Mouse (Mus musculus): ENCODE measurements around the gene Wap. TPM values are rescaled to one million over a fixed set of nuclear protein-coding genes. Genes with fewer than 3 reads are reported as not detected.
"Not testable (repeated sequence)": the region's sequence is repeated elsewhere in the genome, so short reads cannot be mapped to it uniquely, and the experiment has no call there.

Wap gene
- polyA plus RNA-seq, 1 experiment from 2014 or later = not detected

DNA sequence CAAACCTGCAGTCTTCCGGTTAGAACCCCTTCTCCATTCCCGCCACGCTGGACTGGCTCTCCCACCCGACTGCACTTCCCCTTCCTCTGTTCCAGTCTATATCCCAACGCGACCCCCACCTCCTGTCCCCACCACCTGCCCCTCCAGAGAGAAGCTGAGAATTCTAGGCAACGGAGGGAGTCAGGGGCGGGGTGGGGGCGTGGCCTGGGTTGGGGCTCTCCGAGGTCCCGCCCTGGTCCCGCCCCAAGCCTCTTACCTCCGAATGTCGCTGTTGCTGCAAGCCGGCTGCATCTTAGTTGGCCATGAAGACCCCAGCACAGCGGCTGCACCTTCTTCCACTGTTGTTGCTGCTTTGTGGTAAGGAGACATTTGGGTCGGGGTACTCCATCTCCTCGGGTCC lies 19.8 kb upstream of the Wap start, which contains the start of gene Ramp3:
Gene Ramp3 (plus strand): TSS at position 251 of the 400 bp plus-strand sequence.
- peak within 1 kb of the TSS; percentile 61; the same call in 1 of the 2 replicates for H3K27ac ChIP-seq (replicated peaks)
- H3K36me3 ChIP-seq (replicated peaks) = no peaks in the 10 kb centered on the region
- H3K27me3 ChIP-seq (replicated peaks; ENCODE audit: low read depth, poor library complexity, severe bottlenecking) = peaks cover 20% of the 10 kb centered on the region
- peak within 1 kb of the TSS; percentile 61 for H3K4me3 ChIP-seq
- H3K4me1 ChIP-seq = peaks cover 26% of the 10 kb centered on the region
- H3K9me3 ChIP-seq = no peaks in the 10 kb centered on the region
- under 1% methylated on average over 18 of the region's 18 CpGs for WGBS
- DNase-seq (ENCODE audit: low spot score) = peak; percentile 85

DNA sequence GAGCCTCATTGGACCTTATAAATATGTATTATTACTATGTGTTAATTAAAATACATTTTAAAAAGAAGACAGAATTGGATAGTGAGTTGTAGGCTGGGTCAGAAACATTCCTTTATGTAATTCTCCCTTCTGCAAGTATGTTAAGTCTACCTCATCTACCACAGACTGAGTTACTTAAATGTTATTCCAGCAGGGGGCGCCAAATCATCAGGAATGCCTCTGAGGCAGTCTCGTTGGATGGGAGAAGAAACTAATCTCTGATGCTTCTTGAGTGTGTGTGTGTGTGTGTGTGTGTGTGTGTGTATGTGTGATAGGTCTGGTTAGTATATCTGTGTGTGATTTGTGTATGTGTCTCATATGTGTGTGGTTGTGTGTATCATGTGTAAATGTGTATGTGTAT lies 16.5 kb upstream of the Wap start:
- Histone ChIP-seq H3K36me3 (replicated peaks) (no peaks in the 10 kb centered on the region), H3K4me1 (peaks cover 23% of the 10 kb centered on the region), H3K27ac (replicated peaks) (no peak overlapping the region), H3K9me3 (no peaks in the 10 kb centered on the region), H3K4me3 (no peak overlapping the region), H3K27me3 (replicated peaks; ENCODE audit: low read depth, poor library complexity, severe bottlenecking) (peaks cover 18% of the 10 kb centered on the region)
- WGBS = 5% methylated on average over 2 of the region's 2 CpGs
- peak; percentile 83 for DNase-seq (ENCODE audit: low spot score)

DNA sequence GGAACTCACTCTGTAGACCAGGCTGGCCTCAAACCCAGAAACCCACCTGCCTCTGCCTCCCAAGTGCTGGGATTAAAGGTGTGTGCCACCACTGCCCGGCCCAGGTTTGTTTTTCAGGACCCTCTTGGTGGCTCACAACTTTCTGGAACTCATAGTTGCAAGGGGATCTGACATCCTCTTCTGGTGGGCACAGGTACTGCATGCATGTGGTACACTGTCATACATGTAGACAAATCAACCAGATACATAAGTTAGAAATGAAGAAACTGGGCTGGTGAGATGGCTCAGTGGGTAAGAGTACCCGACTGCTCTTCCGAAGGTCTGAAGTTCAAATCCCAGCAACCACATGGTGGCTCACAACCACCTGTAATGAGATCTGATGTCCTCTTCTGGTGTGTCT lies 14.5 kb upstream of the Wap start:
- H3K27me3 ChIP-seq (replicated peaks; ENCODE audit: low read depth, poor library complexity, severe bottlenecking); H3K4me3 ChIP-seq; H3K27ac ChIP-seq (replicated peaks); H3K4me1 ChIP-seq; DNase-seq (ENCODE audit: low spot score); H3K36me3 ChIP-seq (replicated peaks); H3K9me3 ChIP-seq: not testable (repeated sequence)
- WGBS = 78% methylated on average over 3 of the region's 3 CpGs

DNA sequence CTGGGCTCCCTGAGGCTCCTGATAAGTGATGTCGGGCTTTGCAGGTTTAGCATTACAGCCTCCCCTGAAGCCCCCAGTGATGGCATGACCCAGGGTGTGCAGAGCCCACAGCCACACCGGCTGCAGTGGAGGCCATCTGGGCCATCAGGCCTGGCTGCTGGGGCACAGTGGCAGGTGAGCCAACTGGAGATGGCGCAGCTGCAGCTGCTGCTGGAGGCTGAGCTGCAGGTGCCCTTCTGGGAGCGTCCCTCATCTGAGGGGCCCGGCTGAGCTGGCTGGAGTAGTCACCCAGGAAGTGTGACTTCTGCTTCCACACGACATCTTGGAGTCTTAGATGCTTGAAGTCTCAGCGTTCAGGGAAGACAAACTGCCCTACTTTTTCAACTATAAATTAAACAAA lies 12.1 kb upstream of the Wap start:
- no peak overlapping the region for H3K4me3 ChIP-seq
- H3K27ac ChIP-seq (replicated peaks) = no peak overlapping the region
- no peaks in the 10 kb centered on the region for H3K9me3 ChIP-seq
- H3K36me3 ChIP-seq (replicated peaks) = no peaks in the 10 kb centered on the region
- H3K27me3 ChIP-seq (replicated peaks; ENCODE audit: low read depth, poor library complexity, severe bottlenecking) = no peaks in the 10 kb centered on the region
- DNase-seq (ENCODE audit: low spot score) = no peak
- H3K4me1 ChIP-seq = no peaks in the 10 kb centered on the region
- WGBS = 66% methylated on average over 7 of the region's 7 CpGs

DNA sequence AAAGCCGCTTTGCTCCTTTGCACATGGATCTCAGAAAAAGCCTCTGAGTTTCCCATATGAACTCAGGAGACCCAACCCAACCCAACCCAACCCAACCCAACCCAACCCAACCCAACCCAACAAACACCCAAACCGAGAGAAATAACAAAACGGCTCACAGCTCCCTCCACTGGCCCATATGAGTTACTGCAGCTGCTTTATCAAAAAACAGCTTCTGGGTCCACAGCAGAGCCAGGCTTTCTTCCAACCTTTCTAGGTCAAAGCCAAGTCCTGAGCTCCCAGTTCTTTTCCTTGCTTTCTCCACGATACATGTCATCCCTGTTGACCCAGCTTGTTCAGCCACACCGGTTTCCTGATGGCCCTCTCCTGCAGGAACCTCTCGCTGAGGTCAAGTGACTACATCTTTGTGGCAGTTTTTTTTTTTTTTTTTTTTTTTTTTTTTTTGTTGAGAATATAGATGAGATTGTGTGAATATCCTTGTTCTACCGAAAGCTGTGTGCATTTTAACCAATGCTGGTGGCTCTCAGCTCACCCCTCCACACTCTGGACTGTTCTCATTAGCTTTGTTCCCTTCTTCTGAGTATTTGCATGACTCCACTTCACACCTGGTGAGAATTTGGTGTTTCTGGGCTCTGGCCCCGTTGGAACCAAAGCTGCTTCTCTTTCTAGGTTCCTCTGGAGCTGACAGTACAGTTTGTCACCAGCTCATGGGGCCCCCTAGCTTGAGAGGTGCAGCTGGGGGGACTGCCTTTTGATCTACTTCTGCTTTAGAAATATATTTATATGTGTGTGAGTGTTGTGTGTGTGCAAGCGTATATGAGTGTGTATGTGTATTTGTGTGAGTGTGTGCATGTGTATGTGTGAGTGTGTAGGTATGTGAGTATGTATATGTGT lies 9.6 kb upstream of the Wap start:
- Histone ChIP-seq H3K36me3 (replicated peaks) (no peaks in the 10 kb centered on the region), H3K4me1 (no peaks in the 10 kb centered on the region), H3K27ac (replicated peaks) (no peak overlapping the region), H3K9me3 (no peaks in the 10 kb centered on the region), H3K27me3 (replicated peaks; ENCODE audit: low read depth, poor library complexity, severe bottlenecking) (no peaks in the 10 kb centered on the region), H3K4me3 (no peak overlapping the region)
- DNase-seq (ENCODE audit: low spot score) = no peak
- WGBS = 60% methylated on average over 9 of the region's 9 CpGs

DNA sequence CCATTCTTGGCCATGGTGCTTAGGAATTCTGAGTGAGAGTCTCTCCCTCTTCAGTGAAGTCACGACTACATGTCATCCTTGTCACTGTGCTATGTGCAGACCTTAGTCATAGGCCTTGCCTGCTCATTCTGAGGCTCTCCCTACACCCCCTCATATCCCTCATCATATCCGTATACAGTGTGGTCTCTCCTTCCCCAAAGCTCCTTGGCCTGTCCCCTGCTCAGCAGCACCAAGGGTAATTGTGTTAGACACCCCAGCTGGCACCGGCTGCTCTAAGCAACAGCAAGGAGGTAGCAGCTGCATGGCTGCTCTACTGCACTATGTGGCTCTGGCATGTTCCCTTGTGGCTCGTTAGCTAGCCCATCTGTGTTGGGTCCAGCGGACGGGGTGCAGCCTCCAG lies 6.1 kb upstream of the Wap start:
- Histone ChIP-seq H3K4me1 (no peaks in the 10 kb centered on the region), H3K27me3 (replicated peaks; ENCODE audit: low read depth, poor library complexity, severe bottlenecking) (no peaks in the 10 kb centered on the region), H3K4me3 (no peak overlapping the region), H3K36me3 (replicated peaks) (no peaks in the 10 kb centered on the region), H3K27ac (replicated peaks) (no peak overlapping the region), H3K9me3 (no peaks in the 10 kb centered on the region)
- no peak for DNase-seq (ENCODE audit: low spot score)
- WGBS = 84% methylated on average over 6 of the region's 6 CpGs

DNA sequence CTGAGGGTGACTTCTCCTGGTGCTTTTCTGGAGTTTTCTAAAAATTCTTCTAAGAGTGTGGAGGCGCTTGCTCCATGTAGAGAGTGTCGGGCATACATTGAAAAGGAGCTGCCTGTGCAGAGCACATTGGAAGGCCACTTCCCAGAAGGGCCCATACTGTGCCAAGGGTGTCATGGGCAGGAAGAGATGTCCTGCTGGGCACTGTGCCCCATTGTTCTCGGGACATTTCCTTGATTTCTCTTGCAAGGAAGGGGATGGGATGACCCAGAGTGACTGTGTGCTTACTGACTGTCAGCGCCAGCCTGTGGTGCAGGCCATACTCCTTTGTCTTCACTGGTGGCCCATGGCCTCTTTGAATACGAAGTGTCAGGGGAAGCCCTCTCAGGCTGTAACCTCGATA lies 635 bp upstream of the Wap start:
- H3K4me1 ChIP-seq = no peaks in the 10 kb centered on the region
- H3K27me3 ChIP-seq (replicated peaks; ENCODE audit: low read depth, poor library complexity, severe bottlenecking) = no peaks in the 10 kb centered on the region
- WGBS = 80% methylated on average over 6 of the region's 6 CpGs
- H3K36me3 ChIP-seq (replicated peaks) = no peaks in the 10 kb centered on the region
- no peak overlapping the region for H3K27ac ChIP-seq (replicated peaks)
- no peak overlapping the region for H3K4me3 ChIP-seq
- no peaks in the 10 kb centered on the region for H3K9me3 ChIP-seq
- DNase-seq (ENCODE audit: low spot score) = no peak

DNA sequence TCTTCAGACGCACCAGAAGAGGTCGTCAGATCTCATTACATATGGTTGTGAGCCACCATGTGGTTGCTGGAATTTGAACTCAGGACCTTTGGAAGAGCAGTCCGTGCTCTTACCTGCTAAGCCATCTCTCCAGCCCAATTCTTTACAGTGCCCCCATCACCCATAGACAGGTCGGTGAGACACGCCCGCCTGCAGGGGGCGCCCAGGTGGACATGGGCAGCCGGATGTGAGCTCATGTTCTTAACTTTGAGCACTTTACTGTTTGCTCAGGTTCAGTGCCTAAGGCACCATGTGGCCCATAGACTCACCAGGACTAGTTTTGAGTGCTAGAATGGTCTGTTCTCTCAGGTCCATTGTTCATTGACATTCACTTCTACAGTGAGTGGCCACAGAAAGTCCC lies 2.3 kb downstream of the Wap start:
- whole genome bisulfite sequencing = 73% methylated on average over 8 of the region's 8 CpGs
- H3K4me1 ChIP-seq = no peaks in the 10 kb centered on the region
- H3K27me3 ChIP-seq (replicated peaks; ENCODE audit: low read depth, poor library complexity, severe bottlenecking) = no peaks in the 10 kb centered on the region
- no peak overlapping the region for H3K27ac ChIP-seq (replicated peaks)
- H3K36me3 ChIP-seq (replicated peaks) = no peaks in the 10 kb centered on the region
- no peaks in the 10 kb centered on the region for H3K9me3 ChIP-seq
- DNase-seq (ENCODE audit: low spot score) = no peak
- H3K4me3 ChIP-seq = no peak overlapping the region

DNA sequence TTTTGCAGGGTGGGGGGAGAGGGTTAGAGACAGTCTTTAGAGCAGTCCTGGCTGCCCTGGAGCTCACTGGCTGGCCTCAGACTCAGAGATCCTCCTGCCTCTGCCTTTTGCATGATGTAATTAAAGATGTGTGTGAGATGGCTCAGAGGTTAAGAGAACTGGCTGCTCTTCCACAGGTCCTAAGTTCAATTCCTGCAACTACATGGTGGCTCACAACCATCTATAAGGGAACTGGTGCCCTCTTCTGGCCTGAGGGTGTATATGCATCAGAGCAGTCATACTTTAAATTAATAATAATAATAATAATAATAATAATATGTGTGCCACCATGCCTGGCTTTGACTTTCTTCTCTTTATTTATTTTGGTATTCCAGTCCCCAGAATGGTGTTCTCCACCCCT lies 8.8 kb downstream of the Wap start:
- peaks cover 1% of the 10 kb centered on the region; the same call in 1 of the 2 replicates for H3K36me3 ChIP-seq (replicated peaks)
- H3K27me3 ChIP-seq (replicated peaks; ENCODE audit: low read depth, poor library complexity, severe bottlenecking) = no peaks in the 10 kb centered on the region
- DNase-seq (ENCODE audit: low spot score) = no peak
- peaks cover 11% of the 10 kb centered on the region for H3K4me1 ChIP-seq
- no peak overlapping the region for H3K27ac ChIP-seq (replicated peaks)
- no peak overlapping the region for H3K4me3 ChIP-seq
- H3K9me3 ChIP-seq = no peaks in the 10 kb centered on the region

DNA sequence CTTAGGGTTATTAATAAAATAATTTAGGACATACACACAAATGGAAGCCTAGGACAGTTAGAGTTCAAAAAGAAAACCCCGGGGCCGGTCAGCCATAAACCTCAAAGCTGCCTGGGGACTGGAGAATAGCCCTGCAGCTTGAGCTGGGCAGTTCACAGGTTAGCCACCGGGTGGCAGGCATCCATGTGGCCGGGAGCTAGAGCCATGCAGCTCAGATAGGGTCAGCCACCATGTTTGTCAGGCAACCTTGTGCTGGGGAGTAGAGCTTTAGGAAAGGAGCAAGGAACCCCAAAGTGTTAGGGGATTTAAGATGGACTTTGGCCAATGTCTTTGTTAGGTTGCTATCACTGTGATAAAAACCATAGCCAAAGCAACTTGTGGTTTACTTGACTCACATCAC lies 9.9 kb downstream of the Wap start:
- no peak overlapping the region for H3K27ac ChIP-seq (replicated peaks)
- no peaks in the 10 kb centered on the region for H3K27me3 ChIP-seq (replicated peaks; ENCODE audit: low read depth, poor library complexity, severe bottlenecking)
- peaks cover 22% of the 10 kb centered on the region for H3K4me1 ChIP-seq
- DNase-seq (ENCODE audit: low spot score) = peak; percentile 71
- peaks cover 12% of the 10 kb centered on the region for H3K36me3 ChIP-seq (replicated peaks)
- no peak overlapping the region for H3K4me3 ChIP-seq
- no peaks in the 10 kb centered on the region for H3K9me3 ChIP-seq
- WGBS = 27% methylated on average over 4 of the region's 4 CpGs

DNA sequence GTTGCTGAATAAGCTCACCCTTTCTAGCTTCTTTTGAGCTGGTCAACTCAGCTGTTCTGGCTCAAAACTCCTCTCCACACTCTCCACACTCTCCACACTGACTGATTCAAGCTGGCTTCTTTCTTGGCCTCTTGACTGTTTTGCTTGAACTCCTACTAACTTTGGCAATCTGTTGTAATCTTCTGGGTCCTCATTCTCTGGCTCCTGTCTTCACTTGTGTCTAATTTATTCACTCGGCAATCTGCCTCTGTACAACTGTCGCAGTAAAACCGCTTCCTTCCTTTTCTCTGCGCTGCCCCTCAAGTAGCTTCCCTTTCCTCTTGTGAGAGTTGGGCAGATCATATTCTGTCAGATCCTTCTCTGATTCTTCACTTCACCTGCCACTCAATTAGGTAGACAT lies 10.7 kb downstream of the Wap start:
- H3K27me3 ChIP-seq (replicated peaks; ENCODE audit: low read depth, poor library complexity, severe bottlenecking) = no peaks in the 10 kb centered on the region
- 92% methylated on average over 4 of the region's 4 CpGs for WGBS
- H3K4me1 ChIP-seq = peaks cover 23% of the 10 kb centered on the region
- H3K27ac ChIP-seq (replicated peaks) = no peak overlapping the region
- H3K9me3 ChIP-seq = no peaks in the 10 kb centered on the region
- H3K4me3 ChIP-seq = no peak overlapping the region
- peaks cover 20% of the 10 kb centered on the region for H3K36me3 ChIP-seq (replicated peaks)
- no peak for DNase-seq (ENCODE audit: low spot score)

DNA sequence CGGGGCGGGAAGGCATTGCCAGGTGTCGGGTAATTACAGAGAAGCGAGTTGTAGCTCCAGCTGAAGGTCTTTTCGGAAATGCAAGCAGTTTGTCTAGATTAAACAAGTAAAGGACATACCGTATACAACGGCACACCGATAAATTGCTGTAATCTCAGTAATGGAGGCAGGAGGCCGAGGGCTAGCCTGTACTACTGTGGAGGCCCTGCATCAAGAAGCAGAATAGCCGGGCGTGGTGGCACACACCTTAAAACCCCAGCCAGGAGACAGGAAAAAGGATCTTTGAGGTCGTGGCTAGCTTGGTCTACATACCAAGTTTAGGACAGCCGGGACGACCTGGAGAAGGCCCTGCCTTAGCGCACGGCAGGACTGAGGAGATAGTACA lies 12.1 kb downstream of the Wap start:
- peaks cover 34% of the 10 kb centered on the region for H3K36me3 ChIP-seq (replicated peaks)
- H3K4me3 ChIP-seq = peak overlapping the region; percentile 85
- H3K27me3 ChIP-seq (replicated peaks; ENCODE audit: low read depth, poor library complexity, severe bottlenecking) = no peaks in the 10 kb centered on the region
- 15% methylated on average over 16 of the region's 16 CpGs for WGBS
- DNase-seq (ENCODE audit: low spot score) = no peak
- no peaks in the 10 kb centered on the region for H3K9me3 ChIP-seq
- peak overlapping the region; percentile 96 for H3K27ac ChIP-seq (replicated peaks)
- peaks cover 23% of the 10 kb centered on the region for H3K4me1 ChIP-seq

Data from embryonic facial prominence, embryonic 10.5 days (tissue).